Mouse (Mus musculus) heart, postnatal 0 days (tissue): ENCODE data around the gene Iah1.

Experiments
- CTCF ChIP-seq: IDR thresholded peaks from 2 replicates; pipeline ENCODE4 v1.5.1; 2016; ENCODE audit warnings: antibody characterized with exemption, control low read depth, low read depth
- EP300 ChIP-seq: IDR thresholded peaks from 2 replicates; pipeline ENCODE4 v1.6.1; 2016; ENCODE audit warnings: antibody characterized with exemption, low read depth

GRCm38 (mm10) chr12:21284761-21285441, 31.3 kb upstream of the Iah1 start, which contains the start of gene Cpsf3:
- TF ChIP-seq CTCF (no peak), EP300 (no peak)
